Mouse (Mus musculus) cerebellum, postnatal 10 days (tissue): ENCODE data around the gene Cfap77.
A peak's percentile ranks its signal among the peaks of the same experiment; 100 is the strongest.

Experiments
- DNase-seq, 2 experiments: peaks; one replicate each; pipeline ENCODE4 v3.0.0; 2021; ENCODE audit warnings: mixed read lengths in 2 of 2

Cfap77 gene

DNA sequence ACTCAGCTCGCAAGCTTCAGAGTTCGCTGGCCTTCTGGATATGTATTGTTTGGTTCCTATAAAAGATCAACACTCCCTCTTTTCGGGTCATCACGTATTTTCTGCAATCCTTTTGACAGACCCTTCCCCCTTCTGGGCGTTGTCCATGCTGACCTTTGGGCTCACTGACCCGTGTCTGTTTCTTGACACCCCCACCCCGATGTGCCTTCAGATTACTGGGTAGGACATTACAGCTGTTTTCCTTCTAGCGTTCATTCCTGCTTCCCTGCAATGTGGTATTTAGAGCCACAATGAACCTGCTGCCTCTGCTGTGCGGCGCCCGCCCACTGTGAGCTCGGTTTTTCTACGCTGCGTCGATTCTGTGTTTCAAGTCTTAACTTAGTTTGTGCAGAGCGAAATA lies 8.7 kb downstream of the Cfap77 start:
- DNase-seq: no peak

DNA sequence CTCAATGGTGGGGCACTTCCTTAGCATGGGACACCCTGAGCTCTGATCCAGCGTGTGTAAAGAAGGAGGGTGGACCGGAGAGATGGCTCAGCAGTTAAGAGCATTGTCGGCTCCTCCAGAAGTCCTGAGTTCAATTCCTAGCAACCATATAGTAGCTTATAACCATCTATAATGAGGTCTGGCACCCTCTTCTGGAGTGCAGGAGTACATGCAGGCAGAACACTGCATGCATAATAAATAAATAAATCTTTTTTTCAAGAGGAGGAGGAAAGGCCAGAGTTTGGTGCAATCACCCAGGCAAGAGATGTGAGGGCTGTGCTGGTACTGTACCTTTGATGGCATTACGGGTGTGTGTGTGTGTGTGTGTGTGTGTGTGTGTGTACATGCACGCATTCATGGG lies 12.7 kb downstream of the Cfap77 start:
- no peak for DNase-seq

DNA sequence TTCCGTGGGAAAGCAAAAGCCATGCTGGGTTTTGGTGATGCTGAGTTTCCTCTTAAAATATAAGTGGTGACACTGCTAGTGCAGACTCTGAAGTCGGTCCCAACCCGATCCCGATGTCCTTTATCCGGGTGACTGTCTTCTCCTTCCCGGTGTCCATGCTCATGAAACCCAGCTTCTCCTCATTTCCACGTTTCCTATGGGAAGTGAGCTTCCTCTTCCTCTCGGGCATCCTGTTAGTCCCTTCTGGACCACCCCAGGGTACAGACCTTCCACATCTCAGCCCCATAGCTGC lies 13.4 kb downstream of the Cfap77 start:
- DNase-seq: no peak

DNA sequence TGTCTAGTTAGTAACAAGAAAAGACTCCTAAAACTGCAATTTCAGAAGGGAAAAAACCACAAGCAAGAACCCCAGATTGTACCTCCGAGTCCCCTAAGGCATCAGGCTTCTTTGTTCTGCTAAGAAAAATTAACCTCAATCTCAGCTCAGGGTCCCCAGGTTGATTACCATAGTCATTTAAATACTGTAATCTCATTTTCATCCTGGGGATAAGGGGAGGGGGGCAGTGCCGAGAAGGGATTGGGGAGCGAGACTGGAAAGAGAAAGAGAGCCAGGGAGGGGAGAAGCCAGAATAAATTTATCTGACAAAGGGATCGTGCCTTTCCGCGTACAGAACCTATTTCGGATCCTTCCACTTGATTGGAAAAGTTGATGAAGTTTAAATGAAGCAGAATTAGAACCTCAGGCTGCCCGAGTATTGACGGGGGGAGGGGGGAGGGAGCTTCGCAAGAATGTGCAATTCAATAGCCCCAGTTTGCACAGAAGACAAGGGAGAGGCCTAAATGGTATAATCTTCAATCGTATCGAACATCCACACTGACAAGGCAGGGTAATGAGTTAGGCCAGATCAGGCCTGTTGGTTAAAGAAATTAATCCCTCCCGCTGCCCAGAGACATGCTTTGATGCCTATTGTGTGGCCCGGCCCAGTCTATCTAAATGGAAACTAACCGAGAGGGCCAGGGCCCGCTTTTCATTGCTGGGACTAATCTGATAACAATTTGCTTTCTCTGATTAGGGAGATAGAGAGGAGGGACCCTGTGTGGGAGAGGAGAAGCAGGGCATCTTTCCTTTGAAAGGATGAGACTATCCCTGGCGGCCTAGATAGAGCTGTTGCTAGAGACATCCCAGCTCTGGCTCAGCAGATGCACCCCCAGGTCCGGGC lies 14.0 kb downstream of the Cfap77 start:
- DNase-seq: no peak

DNA sequence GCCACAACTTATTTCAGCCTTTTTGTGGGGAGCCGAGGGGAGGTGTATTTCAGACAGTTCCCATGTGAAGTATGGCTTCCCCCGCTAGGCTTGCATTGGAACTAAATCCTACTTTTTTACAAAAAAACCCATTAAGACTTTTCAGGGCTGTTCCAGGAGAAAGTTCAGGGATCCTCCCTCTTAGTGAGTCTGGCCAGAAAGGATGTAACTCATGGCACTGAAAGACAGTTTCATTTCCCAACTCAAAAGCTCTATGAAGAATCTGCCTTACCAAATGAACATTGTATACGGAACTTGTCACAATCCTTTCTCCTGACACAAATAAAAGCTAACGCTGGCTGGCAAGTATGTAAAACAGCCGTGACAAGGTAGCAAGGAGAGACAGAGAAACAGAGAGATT lies 15.1 kb downstream of the Cfap77 start:
- DNase-seq: no peak

DNA sequence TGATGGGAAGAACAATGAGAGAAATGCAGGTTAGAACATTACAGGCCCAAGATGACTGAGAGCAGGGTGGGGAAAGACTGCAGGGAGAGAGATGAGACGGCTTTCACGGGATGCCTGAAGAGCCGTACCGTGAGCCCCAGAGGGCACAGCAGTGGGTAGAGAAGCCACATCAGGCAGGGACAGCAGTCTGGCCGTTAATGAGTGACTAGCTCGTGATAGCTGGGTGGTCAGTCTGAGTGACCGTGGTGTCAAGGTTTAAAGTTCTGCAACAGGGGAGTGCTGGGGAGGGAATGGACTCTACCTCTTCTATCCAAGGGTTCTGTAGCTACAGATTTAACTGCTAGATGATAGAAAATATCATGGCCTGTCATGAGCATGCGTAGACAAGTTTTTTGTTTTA lies 19.2 kb downstream of the Cfap77 start:
- no peak for DNase-seq

DNA sequence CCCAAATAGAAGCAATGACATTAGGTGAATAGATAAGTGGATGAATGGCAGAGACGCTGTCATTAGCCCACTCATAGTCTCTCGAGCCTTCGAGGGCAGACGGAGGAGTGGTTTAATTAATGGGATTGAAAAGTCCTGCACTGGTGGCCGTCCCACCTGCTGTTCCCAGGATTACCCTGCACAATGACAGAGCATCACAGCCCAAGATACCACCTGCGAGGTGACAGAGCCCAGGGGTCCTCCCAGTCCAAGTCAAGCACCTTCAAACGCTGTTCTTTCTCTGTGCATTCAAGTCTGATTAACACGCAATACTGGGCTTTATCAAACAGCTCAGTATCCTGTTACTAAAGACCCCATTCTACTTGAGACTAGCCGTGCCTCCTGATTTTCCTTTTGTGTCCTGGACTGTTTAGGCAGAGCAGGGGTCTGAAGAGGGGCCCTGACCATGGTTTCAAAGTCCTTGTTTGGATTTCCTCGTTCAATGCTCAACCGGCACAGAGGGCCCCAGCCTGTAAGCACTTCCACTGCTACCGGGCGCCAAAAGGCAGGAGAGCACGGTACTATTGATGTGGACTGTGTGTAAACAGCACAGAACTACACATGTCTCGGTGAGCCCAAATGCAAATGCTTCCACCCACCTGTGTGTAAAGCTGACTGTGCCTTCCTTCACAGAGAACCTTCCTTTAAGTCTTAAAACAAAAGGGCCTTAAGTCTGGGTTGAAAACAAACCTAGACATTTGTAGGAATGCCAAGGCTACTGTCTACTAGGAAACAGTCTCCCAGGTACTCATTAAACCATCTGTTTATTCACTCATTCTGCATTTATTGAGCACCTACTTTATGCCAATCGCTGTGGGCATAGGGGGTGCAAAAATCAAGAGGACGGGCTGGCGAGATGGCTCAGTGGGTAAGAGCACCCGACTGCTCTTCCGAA lies 20.1 kb downstream of the Cfap77 start:
- DNase-seq: no peak

DNA sequence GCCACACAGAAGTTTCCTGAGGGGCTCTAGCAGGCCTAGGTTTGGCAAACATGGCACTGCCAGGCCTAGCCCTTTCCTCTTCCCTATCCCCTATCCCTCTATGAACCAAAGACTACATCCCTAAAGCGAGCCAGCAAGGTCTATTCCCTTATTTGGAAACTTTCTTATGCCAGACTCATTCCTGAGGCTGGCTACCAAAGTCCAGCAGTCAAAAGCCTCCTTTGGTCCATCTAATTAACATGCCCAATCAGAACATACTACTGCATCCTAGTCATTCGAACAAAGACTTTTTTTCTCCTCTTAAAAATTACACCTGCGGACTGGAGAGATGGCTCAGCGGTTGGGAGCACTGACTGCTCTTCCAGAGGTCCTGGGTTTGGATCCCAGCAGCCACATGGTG lies 22.9 kb downstream of the Cfap77 start:
- DNase-seq: no peak

DNA sequence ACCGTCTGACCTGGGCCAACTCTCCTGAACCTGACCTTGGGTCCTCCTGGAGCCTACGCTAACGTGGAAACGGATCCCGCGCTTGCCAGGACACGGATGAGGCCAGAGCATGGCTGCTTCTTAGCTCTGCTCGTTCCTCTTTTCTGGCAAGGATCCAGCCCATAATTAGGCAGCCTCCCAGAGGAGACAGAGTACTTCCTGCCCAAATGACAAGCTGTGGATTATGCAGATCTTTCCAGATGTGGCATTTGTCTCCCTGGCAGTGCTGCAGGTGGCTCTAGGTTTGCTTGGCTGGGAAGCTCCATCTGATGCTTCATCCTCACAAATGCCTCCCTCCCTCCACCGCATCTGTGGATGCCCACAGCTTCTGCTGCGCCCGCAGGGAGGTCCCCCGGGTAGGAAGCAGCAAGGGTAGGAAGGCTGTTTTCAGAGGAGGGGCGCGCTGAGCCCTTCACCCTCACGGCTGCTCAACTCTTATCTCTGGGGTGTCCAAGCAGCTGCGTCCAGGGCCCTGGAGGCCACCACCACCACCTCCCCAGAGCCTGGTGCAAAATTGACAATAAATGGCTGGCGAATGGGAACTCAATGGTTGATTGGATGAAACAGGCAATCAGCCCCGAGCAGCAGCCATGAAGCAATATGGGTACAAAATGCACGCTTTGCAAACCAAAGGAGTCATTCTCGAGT lies 24.7 kb downstream of the Cfap77 start:
- DNase-seq: peak; percentile 60 to 70

DNA sequence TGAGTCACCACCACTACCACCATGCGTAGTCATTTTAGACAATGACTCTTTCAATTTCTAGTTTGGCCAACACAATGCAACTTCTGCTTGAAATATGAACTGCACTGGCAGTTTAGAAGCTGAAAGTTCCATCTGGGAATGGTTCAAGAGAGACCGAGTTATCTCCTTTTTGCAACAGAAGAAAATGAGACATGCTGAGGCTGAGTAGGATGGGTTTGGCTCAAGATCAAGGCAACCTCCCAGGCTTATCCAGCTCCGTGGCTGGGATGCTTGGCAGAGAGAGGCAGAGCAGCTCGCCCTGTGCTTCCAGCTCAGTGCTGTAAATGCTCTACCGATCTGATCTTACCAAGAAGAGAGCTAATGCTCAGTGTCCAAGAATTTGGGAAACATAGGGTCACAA lies 29.6 kb downstream of the Cfap77 start:
- DNase-seq: peak; percentile 45 to 57

DNA sequence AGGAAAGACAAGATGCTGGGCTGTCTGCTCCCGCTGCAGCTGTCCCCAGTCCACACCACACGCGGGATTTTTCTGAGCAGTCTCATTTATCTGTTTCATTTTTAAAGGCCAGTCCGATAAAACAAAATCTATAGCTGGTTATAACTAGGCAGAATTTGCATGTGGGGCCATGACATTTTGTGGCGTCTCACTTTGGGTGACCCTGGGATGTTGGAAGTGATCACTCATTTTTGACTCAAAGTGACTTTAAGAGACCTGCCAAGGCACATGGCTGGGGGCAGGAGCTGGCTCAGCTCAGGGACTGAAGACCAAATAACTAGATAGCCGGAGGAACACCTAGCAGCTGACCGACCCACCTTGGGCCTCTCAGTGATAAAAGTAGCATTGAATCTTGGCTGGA lies 31.9 kb downstream of the Cfap77 start:
- no peak for DNase-seq

DNA sequence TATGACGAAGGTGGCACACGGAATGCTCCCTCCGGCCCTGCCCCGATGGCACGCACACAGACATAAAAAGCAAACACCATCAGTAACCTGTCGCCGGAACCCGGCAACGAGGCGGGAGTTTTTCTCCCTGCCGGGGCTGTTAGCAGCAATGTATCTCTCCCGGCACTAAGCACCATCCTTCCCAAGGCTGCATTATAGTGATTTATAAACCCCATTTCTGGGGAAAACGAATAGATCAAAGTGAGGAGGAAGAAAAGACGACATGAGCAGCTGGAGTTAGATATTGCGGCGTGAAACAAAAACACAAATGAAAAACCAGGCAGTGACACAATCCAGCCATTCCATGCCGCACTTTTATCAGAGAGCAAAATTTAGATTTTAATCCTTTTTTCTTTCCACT lies 33.8 kb downstream of the Cfap77 start:
- DNase-seq: no peak

DNA sequence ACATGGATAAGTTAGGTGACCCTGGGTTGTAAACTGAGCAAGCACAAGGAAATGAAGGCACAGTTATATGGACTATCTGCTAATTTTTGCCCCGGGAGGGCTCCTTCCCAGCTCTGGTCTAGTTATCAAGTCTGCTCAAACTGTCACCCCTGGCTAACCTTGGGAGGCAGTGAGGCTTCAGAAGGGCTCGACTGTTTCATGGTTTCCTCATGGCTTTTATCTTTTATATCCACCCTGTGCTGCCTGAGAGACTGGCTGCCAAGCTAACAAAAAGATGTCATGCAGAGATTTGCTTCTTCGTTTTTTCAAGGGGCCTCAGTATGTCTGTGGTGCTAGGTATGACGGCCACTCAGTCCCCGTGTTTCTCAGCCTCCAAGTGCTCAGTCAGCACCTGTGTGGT lies 36.2 kb downstream of the Cfap77 start:
- DNase-seq: no peak

DNA sequence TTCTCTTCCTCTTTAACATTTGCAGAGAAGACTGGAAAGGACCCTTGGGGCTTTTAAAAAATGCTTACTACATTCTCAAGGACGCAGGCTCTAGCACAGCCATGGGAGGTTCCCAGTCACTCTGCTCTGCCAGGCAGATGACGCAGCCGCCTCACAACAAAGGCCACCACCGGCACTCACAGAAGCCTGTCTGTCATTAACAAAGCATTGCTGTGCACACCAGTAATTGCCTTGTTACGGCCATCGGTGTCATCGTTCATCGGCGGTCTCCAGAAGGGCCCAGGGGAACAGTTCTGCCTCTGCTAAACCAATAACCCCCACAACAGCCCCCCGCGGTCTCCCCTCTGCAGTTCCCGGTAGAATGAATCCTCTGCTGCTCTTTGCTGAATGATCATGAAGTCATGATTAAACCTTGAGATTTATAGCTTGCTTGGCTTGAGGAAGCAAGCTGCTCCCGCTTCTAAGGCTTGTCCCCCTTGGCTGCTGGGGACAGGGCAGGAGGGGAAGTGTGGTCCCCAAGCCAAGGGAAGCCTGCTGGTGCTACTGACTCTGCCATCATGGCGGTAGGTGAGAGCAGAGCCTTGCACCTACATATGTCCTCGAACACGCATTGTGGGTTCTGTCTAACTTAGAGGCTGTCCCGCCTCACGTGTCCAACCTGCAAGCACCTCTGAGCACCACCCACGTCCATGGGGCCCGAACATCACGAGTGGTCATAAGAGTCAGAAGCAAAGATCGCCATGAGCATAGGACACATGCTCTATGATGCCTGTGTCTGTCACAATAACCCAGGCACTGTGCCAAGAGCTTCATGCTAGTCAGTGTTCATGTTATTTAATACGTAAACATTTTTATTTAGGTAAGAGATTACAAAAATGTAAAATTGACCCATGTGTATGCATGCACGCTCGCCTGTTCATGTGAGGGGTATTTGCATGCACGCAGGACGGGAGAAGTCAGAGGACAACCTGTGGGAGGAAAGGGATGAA lies 38.0 kb downstream of the Cfap77 start:
- peak; percentile 38 to 46 for DNase-seq

DNA sequence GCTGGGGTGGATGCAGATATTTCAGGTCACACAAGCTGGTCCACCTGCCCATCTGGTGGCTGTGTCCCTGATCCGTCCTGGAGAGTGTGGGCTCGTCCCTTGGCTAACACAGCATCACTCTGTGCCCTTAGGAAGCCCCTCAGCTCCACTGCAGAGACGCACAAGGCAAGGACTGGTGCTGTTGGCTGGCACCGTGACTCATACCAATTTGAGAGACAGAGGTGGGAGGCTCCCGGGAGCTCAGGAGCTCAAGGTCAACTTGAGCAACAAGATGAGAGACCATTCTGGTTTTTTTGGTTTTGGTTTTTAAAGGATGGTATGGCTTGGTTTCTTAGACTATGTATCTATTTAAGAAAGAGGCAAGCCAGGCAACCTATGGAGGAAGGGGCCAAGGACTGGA lies 42.3 kb downstream of the Cfap77 start:
- no peak for DNase-seq

DNA sequence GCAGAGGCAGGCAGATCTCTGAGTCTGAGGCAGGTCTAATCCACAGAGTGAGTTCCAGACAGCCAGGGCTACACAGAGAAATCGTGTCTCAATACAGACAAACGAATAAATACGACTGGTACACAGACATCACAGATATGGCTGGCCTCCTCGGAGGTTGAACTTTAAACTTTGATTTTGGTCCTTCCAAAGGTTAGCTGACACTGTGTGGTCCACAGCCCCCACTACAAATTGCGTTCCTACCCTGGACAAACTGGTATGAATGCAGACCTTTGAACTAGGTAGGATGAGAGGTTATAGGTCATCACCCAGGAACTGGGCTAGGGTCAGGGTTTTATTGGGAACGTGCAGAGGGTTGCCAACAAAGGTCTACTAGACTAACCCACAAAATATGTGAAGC lies 47.2 kb downstream of the Cfap77 start:
- no peak for DNase-seq

DNA sequence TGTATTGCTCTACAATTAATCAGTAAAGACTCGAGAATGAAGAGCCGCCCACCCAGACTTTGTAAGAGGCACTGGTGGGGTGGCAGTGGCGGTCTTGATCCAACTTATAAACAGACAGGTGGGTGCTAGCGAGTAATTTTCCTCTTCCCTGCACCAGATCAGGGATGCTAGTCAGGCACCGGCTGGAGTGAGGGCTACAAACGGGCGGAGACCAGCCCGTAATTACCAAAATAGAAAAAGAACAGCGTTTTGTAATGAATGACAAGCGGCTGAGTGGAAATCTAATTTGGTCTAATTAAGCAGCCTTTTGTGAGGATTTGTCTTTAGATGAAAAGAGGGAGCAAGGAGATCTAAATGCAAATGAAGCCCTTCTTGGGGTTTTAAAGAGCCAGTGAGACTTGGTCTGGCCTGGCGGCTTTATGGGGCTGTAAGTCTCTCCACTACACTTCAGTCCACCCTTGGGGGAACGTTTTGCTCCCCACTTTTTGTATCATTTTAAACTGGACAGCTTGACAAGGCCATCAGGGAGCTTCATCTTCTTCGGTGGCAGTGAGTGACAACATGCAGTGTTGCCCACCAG lies 48.3 kb downstream of the Cfap77 start:
- no peak for DNase-seq

DNA sequence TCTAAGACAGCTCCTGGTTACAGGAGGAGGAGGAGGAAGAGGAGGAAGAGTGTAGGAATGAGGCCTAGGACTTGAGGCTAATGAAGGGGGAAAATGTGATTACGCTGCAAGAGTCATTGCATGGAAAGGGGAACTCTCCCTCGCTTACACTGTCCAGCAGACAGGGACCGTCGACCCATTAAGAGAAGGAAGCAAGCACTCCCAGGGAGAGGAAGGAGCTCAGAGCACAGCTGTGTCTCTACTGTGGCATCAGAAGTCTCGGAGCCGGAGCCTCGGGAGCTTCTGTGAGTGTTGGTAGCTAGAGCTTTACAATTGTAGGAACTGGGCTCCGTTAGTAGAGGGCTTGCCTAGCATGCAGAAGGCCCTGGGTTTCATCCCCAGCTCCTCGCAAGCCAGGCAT lies 50.8 kb downstream of the Cfap77 start:
- DNase-seq: no peak

DNA sequence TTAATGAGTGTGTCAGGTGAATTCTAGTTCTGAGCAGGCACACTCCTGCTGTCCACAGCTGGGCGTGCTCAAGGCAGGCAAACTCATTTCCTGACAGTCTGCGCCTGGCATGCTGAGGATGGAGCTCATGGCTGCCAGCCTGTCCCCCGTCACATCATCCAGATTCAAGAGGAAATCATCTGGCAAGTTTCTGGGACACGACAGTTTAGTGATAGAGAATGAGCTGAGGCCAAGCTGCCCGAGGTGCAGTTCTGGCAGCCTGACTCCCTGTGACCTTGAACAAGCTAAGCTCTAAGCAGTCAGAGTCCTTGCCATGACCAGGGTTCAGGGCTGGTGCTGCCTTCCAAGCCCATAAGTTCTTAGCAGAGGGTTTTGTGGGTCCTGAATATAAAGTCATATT lies 56.6 kb downstream of the Cfap77 start:
- peak; percentile 36 to 50 for DNase-seq

DNA sequence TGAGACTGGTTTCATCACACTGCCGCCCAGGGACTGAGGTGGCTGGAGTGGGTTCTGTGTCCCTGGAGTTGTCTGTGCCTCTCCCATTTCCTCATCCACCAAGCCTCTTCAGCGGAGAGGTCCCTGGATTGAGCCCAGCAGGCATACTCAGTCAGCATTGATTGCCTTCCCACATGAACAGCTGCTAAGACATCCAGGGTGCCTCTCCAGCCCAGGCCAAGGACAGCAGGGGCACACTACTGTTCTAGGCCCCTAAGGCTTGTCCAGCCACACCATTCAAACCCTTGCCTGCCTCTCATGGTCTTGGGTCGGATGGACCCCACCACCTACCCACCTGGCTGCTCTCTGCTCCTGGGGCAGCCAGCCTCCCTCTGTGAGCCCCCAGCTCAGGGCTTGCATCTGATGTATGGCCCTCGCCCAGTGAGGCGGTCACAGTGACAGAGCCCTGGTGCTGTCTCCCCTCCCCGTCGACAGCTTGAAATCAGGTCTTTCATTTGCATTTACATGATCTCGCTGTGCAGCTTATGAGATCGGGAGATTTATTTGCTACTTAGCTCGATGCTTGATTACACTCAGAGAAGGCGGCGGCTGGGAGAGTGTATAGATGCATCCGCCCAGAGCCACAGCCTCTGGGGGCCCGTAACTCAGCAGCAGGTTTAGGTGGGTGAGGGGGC lies 57.6 kb downstream of the Cfap77 start:
- peak; percentile 43 to 66 for DNase-seq

DNA sequence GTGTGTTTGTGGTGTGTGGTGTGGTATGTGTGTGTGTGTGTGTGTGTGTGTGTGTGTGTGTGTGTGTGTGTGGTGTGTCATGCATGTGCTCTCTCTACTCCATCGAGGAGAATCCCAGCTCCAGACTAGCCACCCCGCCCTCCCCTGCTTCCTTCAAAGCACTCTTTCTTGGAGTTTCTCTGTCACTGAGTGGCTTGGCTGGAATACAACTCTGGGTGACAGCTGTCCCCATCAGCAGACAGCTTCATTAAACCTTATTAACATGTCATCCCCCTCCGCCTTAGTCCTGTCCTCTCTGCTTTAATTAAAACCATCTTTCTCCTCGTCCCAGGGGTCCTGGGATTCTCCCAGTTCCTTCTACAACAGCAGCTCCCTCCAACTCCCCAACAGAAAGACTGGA lies 59.4 kb downstream of the Cfap77 start:
- peak; percentile 54 to 69 for DNase-seq
